Mouse (Mus musculus) brown adipose tissue, adult 24 weeks (tissue): ENCODE results near the gene Camta1. TPM values are rescaled to one million over a fixed set of nuclear protein-coding genes. Genes with fewer than 3 reads are reported as not detected.

ENCODE experiments used
- H3K27ac ChIP-seq: fragments of 200-500 bp; replicated peaks from 2 replicates; pipeline ENCODE4 v1.5.1; 2012; ENCODE audit warnings: low read depth, mild to moderate bottlenecking, low read length
- H3K4me1 ChIP-seq: fragments of 200-500 bp; 2 replicates; pipeline ENCODE4 v1.6.1; 2012; ENCODE audit warnings: low read length, mixed read lengths; ENCODE audit not compliant: control insufficient read depth, insufficient read depth, insufficient read length
- H3K4me3 ChIP-seq: fragments of 200-500 bp; 2 replicates; pipeline ENCODE4 v1.5.1; 2012; ENCODE audit warnings: low read depth, mild to moderate bottlenecking, low read length, moderate library complexity; ENCODE audit not compliant: insufficient read depth
- polyA plus RNA-seq: library from polyadenylated mRNA; stranded (reverse); fragments of >200 nt; gene quantifications from 2 replicates; pipeline ENCODE4 v1.2.4, GENCODE M21; 2012; ENCODE audit not compliant: missing spikeins, insufficient read depth, insufficient read length

Camta1 gene
- polyA plus RNA-seq, 1 experiment = 56.8 TPM

DNA sequence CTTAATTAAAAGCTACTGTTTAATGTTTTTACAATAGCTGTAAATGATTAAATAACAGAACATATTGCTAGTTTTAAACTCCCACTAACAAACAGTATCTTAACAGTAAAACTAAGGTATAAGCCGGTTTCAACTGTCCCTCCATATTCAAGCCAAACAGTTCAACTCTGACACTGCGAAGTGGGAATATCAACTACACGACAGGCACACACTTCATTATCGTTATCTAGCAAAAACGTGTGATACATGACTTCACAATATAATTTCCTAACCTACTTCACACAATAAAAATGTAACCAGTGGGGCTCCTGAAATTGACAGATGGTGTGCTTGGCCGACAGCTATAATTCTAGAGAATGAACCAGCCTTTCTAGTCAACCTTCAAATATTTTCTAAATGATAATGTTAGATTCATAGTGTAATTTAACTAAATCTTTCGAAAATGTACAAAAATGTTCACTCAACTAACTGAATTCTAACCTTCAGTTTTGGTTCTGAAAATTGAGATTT lies 27.7 kb downstream of the Camta1 start:
- H3K27ac ChIP-seq = no peak overlapping the region
- no peak overlapping the region for H3K4me3 ChIP-seq
- H3K4me1 ChIP-seq = peaks cover 11% of the 10 kb centered on the region

DNA sequence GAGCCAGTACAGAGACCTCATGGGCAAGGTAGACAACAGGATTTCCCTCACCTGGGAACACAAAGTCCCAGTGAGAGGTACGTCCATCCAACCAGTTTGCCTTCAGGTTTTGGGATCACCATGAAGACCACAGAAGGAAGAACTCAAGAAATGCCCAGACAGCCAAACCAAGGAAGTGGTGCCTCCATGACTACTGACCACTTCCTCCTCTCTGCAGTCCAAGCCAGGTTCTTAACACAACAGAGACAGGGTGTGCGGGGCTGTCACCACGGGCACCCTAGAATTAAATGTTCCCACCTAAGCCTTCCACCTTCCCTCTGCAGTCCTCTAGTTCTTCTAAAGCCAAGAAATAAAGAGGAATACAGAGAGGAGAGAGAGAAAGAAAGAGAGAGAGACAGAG lies 33.8 kb downstream of the Camta1 start:
- H3K27ac ChIP-seq = no peak overlapping the region
- H3K4me1 ChIP-seq = peaks cover 3% of the 10 kb centered on the region
- H3K4me3 ChIP-seq = no peak overlapping the region

DNA sequence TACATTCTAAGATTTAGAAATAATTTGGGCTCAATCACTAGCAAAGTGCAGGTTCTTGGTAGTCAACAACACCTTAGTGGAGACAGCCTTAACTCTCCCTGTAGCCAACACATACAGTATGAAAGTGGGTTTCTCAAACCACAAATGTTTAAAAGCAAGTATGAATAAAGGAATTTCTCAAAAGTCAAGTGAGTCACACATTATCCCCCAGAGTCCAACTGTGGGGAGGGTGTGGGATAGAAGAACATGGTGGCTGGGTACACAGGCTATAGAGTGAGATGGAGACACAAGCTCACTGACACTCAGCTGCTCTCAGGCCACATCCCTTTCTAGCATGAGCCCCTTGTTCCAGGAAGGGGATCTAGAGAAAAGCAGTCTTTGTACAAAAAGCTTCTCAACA lies 34.3 kb downstream of the Camta1 start:
- Histone ChIP-seq H3K4me1 (peaks cover 3% of the 10 kb centered on the region), H3K27ac (no peak overlapping the region), H3K4me3 (no peak overlapping the region)

DNA sequence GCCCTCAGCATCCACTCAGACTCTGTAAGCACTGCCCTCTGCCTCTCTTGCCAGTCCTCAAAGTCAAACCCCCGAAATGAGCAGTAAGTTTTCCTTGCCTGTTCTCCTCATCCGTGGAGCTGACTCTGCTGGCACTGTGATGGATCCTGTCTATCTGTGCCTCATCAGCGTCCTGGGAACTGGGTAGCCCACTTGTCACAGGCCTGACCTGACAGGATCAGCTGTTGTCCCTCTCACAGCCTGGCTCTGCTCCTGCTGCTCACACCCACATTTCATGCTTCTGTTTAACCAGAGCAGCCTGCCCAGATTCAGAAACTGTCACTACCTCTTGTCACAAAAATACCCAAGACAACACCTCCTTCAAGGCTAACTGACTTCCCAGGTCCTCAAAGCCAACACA lies 37.7 kb downstream of the Camta1 start:
- H3K27ac ChIP-seq = no peak overlapping the region
- peaks cover 5% of the 10 kb centered on the region for H3K4me1 ChIP-seq
- H3K4me3 ChIP-seq = no peak overlapping the region

- Histone ChIP-seq H3K27ac (no peak overlapping the region), H3K4me1 (peaks cover 12% of the 10 kb centered on the region), H3K4me3 (no peak overlapping the region)
Observed at GRCm38 (mm10) chr4:151822986-151823385, 38.7 kb downstream of the Camta1 start.

DNA sequence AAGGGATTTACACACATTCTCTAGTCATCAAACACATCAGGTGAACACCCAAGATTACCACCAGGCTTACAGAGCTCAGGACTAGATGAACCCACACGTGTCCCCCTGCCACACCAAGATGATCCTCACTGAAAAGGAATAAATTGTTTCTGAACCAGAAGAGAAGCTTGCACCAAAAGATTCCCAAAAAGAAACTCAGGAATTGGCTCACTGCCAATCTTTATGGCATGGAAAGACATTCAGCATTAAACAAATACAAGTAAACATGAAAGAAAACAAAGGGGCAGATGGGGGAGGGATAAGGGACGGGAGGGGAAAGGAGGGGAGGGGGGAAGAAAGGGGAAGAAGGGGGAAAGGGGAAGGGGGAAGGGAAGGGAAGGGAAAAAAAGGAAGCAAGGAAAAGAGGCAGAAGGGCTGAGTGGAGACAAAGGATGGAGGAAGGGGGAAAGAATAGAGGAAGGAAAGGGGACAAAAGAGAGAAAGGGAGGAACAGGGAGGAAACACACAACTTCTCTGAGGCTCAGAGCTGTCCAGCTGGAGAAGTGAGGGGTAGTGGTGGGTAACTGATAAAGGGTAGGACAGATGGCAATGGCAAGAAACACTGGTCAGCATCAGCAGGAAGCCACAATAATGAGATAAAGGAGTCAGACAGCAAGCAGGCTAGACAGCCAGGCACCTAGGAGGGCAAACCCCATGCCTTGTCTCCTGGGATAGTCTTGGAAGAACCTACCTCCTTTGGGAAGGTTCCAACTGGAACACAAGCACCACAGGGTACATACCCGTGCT lies 43.5 kb downstream of the Camta1 start:
- no peak overlapping the region for H3K4me3 ChIP-seq
- H3K27ac ChIP-seq = no peak overlapping the region
- H3K4me1 ChIP-seq = peaks cover 9% of the 10 kb centered on the region

DNA sequence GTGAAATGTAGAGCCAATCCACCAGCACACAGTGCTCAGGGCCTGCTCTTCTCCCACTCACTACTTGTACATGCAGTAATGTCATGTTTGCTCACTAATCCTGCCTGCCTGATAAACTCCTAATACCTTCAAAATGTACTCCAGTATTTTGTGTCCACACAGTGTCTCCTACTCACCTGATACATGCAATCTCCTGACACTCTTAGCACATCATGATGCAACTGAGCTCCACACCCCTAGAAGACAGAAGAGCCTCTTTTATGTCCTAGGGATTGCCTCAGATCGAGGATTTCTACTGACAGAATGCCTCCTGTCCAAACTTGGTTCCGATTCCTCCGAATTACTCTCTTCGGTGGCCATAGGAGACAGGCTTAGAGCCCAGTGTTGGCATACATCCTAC lies 48.0 kb downstream of the Camta1 start:
- Histone ChIP-seq H3K27ac (no peak overlapping the region), H3K4me3 (no peak overlapping the region), H3K4me1 (peaks cover 5% of the 10 kb centered on the region)

- Histone ChIP-seq H3K4me1 (peaks cover 3% of the 10 kb centered on the region; the same call in 1 of the 2 replicates), H3K27ac (no peak overlapping the region), H3K4me3 (no peak overlapping the region)
Observed at GRCm38 (mm10) chr4:151805685-151806084, 56.0 kb downstream of the Camta1 start.

DNA sequence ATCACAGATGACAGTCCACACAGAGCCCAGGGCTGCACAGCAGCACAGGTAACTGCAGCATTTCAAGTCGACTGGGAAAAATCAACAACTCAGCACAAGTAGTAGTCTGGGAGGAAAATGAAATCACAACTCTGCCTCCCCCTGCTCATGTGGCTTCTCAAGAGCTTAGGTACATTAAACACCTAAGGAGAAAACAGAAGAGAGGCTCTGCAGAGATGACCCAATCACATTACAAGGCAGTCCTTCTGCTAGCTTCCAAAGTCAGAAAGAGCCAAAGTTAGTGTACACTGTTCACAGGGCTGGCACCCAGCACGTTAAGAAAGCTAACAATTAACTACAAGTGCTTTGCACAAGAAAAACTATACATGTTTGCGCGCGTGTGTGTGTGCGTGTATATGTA lies 56.6 kb downstream of the Camta1 start:
- Histone ChIP-seq H3K27ac (no peak overlapping the region), H3K4me1 (peaks cover 3% of the 10 kb centered on the region; the same call in 1 of the 2 replicates), H3K4me3 (no peak overlapping the region)

GRCm38 (mm10) chr4:151804208-151804607 lies 57.5 kb downstream of the Camta1 start:
- Histone ChIP-seq H3K27ac (no peak overlapping the region), H3K4me3 (no peak overlapping the region), H3K4me1 (peaks cover 3% of the 10 kb centered on the region; the same call in 1 of the 2 replicates)

- Histone ChIP-seq H3K4me3 (no peak overlapping the region), H3K4me1 (peaks cover 2% of the 10 kb centered on the region)
Observed at GRCm38 (mm10) chr4:151798630-151799029, 63.0 kb downstream of the Camta1 start.

DNA sequence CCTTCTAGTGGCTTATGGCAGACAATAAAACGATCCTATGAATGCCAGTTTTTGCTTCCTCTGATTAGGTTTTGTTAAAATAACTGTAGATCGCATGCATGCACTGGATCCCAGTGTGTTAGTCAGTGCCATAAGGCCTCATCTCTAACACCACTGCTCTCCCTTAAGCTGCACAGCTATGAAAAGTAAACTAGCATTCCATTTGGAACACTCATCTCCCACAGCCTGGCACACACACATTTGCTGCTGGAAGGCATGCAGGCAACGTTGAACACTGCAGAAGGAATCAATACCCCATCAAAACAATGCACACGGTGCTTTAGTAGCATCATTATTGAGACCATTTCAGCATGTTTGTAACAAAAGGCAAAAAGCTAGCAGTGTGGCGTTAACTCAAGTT lies 68.0 kb downstream of the Camta1 start:
- Histone ChIP-seq H3K4me3 (no peak overlapping the region), H3K27ac (no peak overlapping the region), H3K4me1 (peaks cover 4% of the 10 kb centered on the region)

More at GRCm38 (mm10) chr4:151798630-151799029, 63.0 kb downstream of the Camta1 start:
- H3K27ac ChIP-seq = no peak overlapping the region

GRCm38 (mm10) chr4:151786946-151787705 lies 74.5 kb downstream of the Camta1 start:
- Histone ChIP-seq H3K4me1 (no peaks in the 10 kb centered on the region), H3K4me3 (no peak overlapping the region), H3K27ac (no peak overlapping the region)

- Histone ChIP-seq H3K27ac (no peak overlapping the region), H3K4me3 (no peak overlapping the region), H3K4me1 (no peaks in the 10 kb centered on the region)
Observed at GRCm38 (mm10) chr4:151780511-151780910, 81.2 kb downstream of the Camta1 start.

GRCm38 (mm10) chr4:151779962-151780459 lies 81.7 kb downstream of the Camta1 start:
- H3K4me3 ChIP-seq = no peak overlapping the region
- no peak overlapping the region for H3K27ac ChIP-seq
- H3K4me1 ChIP-seq = no peaks in the 10 kb centered on the region
